Mouse (Mus musculus) ES-E14 (cell line): ENCODE measurements around the gene Ttl.

Experiments
- CHD2 ChIP-seq: IDR thresholded peaks from 2 replicates; pipeline ENCODE4 v1.6.1; 2014; ENCODE audit warnings: mild to moderate bottlenecking, low read depth, low read length, inconsistent platforms
- HCFC1 ChIP-seq: IDR thresholded peaks from 2 replicates; pipeline ENCODE4 v1.6.1; 2012; ENCODE audit warnings: low read length, inconsistent platforms, borderline replicate concordance; ENCODE audit not compliant: insufficient read depth
- MAFK ChIP-seq: IDR thresholded peaks from 2 replicates; pipeline ENCODE4 v1.6.1; 2014; ENCODE audit warnings: mild to moderate bottlenecking, low read depth, low read length, inconsistent platforms; ENCODE audit not compliant: insufficient read depth
- ZNF384 ChIP-seq: IDR thresholded peaks from 2 replicates; pipeline ENCODE4 v1.6.1; 2012; ENCODE audit warnings: low read depth, low read length, inconsistent platforms

DNA sequence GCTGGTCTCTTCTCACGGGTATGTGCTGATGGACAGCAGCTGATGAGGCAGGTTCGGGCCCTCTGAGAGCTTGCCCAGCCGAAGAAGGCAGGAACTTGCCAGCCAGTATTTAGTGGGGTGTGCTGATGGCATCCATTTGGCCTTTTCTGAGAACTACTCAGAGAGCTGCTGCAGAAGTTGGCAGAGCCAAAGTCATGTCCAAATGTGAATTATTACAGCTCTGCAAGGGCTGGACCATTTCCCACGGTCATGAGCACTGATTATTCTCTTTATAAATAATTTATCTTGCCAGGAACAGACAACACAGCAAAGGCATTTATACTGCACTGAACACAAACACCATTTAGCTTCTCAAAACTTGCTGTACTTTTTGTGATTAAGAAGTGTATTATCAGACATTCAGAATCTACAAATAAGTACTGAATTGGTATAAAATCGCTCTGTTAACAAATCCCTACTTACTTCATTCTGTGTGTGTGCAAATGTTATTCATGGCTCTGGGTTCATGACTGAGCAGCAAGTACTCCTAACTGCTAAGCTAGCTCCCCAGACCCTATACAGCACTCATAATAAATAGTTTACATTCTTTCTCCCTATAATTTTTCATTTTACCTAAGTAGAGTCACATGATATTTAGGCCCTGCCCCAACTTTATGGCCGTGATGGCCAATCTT, 19.4 kb upstream of the Ttl start:
- TF ChIP-seq HCFC1 (no peak), MAFK (no peak), ZNF384 (no peak), CHD2 (no peak)
